Mouse (Mus musculus) testis, postnatal 14 days (tissue): ENCODE measurements around the gene Acpp.

Experiments
- DNase-seq: peaks from one replicate; pipeline ENCODE4 v3.0.0; 2021; ENCODE audit warnings: low spot score

Acpp gene

GRCm38 (mm10) chr9:104304800-104305199 lies 32.7 kb downstream of the Acpp start:
- no peak for DNase-seq

DNA sequence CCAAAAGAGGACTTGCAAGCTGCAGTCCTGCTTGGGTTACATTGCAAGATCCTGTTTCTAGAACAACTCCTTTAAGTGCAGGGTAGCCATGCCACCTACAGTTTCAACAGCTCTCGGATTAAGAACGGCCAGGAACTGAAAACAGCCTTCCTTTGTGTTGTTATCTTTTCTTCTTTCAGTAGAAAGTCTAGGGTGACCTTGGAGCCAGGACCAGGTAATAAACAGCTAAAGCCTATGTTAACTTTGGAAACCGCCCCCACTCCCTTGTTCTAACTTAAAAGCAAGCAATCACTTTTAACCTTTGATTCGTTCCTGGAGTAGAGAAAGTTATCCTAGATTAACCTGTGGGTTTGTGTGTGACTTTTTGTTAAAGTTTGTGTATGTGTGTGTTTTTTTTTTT lies 33.2 kb downstream of the Acpp start:
- DNase-seq, result peak; percentile 5

DNA sequence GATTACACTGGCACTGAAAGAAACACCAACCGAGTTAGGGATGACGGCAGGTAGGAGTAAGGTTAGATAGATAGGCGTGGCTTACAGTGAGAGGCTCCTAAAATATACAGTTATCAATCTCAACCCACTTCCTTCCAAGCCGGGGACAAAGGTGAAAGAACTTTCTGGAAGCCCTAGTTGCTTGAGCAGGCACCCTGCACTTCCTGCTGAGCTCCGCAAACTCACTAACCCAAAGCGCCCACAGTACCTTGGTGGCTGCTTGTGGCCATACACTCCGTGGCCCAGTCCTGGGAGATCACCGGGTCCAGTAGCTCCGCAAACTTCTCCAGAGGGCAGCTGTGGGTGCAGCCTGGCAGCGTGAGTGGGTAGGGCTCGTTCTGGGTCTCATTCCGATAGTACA lies 37.0 kb downstream of the Acpp start:
- no peak for DNase-seq

GRCm38 (mm10) chr9:104297041-104297440 lies 40.5 kb downstream of the Acpp start:
- DNase-seq, result no peak

DNA sequence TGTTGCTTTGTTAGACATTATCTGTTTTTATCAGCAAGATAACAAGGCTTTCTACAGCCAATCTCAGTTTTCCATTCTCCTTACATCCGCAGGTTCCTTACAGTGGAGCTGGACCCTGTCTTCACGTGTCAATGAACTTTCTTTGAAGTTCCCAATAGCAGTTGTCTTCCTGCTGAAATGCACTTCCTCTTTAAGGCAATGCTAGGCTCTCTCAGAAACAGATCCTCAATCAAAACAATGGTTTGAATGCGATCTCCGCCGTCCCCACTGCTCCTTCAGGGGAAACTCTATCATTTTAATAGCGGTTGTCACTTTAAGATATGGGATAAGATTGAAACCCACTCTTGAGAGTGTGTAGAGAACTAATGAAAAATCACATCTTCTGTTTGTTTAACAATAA lies 52.6 kb downstream of the Acpp start:
- no peak for DNase-seq

DNA sequence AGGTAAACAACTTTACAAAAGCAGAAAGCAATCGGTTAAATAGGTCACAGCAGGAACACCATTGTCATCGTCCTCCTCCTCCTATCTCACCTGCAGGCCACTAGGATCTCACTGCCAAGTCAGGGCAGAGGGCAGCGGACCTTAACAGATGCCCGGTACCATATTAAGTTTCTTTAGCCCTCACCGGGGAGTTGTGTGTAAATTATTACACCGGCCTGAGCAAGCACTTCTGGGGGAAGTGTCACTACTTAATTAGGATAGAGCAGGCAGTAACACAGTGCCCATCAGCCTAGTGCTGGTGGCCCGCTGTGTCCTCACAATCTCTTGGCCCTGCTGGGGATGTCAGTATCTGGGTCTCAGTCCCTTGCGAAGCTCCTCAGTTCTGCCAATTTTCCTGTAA lies 55.0 kb downstream of the Acpp start:
- DNase-seq, result no peak

GRCm38 (mm10) chr9:104281737-104282136 lies 55.8 kb downstream of the Acpp start:
- no peak for DNase-seq

DNA sequence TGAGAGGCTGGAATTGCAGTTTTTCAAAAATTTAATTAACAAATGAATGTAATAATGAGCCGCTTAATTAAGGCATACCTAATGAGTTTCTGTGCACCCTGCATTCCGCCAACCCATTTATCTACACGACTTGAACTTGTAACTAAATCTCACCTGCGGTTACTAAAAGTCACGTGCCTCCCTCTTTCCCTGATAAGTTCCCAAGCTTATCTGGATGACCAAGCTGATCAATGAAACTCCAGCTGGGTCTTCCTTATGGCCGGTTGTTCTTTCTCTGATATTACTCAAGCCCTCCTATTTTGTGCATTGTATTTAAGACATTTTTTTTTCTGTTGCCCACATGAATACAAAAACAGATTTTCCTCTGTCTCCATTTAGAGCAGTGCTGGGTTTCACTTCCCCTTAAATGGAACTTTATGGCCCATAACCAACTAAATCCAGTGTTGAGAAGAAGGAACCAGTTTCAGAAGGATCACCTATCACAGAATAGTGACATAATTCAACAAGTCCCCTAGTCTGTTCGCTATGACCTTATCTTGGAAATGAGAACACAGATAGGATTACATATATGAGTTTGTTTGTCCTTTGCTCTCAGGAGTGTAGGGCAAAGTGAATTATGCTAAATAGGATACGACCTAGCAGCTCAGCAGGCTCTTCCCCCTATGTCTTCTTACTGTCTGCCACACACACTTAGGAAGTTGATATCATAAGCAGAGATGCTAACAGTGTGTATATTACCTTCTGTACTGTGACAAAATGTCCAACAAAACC lies 56.6 kb downstream of the Acpp start:
- no peak for DNase-seq

- DNase-seq, result no peak
Measured at GRCm38 (mm10) chr9:104277528-104278162, 59.9 kb downstream of the Acpp start.

- DNase-seq, result no peak
Measured at GRCm38 (mm10) chr9:104275084-104275785, 62.3 kb downstream of the Acpp start.

DNA sequence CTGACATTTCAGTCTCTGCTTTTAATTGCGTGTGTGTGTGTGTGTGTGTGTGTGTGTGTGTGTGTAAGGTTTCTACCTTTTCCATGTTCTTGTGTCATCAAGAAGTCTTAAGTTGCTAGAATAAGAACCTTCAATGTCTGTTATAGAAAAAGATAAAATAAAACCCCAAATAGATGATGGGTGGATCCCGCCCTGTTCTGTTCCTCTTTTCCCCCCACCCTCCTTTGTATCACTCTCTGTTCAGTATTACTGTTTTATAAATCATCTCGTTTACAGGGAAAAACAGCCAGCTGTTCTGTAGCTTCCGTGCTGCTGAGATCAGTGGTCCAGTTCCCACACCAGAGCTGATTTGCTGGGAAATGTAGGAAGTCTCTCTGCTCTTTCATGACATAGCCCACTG lies 65.5 kb downstream of the Acpp start:
- DNase-seq, result no peak

- no peak for DNase-seq
Measured at GRCm38 (mm10) chr9:104271642-104272041, 65.9 kb downstream of the Acpp start.

DNA sequence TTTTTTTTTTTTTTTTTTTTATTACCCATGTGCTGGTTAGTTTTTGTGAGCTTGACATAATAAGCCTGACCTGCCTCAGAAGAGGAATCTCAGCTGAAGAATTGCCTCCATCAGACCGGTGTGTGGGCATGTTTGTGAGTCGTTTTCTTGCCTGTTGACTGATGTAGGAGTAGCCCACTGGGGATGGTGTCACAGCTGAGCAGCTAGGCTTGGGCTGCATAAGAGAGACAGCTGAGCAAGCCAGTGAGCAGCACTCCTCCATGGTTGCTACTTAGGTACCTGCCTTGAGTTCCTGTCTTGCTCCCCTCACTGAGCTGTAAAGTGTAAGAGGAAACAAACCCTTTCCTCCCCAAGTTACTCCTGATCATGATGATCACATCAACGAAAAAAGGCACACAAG lies 67.6 kb downstream of the Acpp start:
- DNase-seq, result no peak

GRCm38 (mm10) chr9:104269349-104269871 lies 68.1 kb downstream of the Acpp start:
- no peak for DNase-seq

DNA sequence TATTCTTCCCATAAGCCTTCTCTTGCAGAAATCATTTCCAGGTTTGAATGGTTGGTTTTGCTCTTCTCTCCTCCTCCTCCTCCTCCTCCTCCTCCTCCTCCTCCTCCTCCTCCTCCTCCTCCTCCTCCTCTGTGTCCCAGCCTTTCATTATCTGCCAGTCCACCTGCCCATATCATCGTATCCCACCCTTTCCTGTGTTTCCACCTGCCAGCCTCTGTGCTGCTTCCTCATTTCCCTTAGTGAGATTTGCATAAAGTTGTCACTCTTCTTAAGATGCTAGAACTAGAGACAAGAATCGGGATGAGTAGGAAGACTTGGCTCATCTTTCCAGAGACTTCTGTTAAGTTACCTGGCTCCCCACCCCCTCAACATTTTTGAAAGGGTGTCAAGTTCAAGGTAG lies 73.0 kb downstream of the Acpp start:
- no peak for DNase-seq

GRCm38 (mm10) chr9:104262823-104263352 lies 74.7 kb downstream of the Acpp start, which contains the start of gene Dnajc13:
Gene Dnajc13, minus strand, starts transcription at chr9:104262930.
- peak; percentile 97 for DNase-seq

- no peak for DNase-seq
Measured at GRCm38 (mm10) chr9:104262016-104262762, 75.4 kb downstream of the Acpp start.

- no peak for DNase-seq
Measured at GRCm38 (mm10) chr9:104260306-104260705, 77.2 kb downstream of the Acpp start.

- no peak for DNase-seq
Measured at GRCm38 (mm10) chr9:104256085-104256484, 81.5 kb downstream of the Acpp start.

GRCm38 (mm10) chr9:104254408-104255180 lies 83.0 kb downstream of the Acpp start:
- no peak for DNase-seq

- no peak for DNase-seq
Measured at GRCm38 (mm10) chr9:104252637-104253036, 84.9 kb downstream of the Acpp start.
